Mouse (Mus musculus) kidney, postnatal 0 days (tissue): ENCODE results near the gene Hey2. TPM values are rescaled to one million over a fixed set of nuclear protein-coding genes. Genes with fewer than 3 reads are reported as not detected.

Experiments
- ATAC-seq: fragments of 200-750 bp; cut with Nextera tagmentation; replicated peaks from 2 replicates; pipeline ENCODE4 v1.8.0; 2017; ENCODE audit warnings: low read depth, moderate number of reproducible peaks, moderate TSS enrichment, moderate library complexity; ENCODE audit not compliant: low FRiP score
- DNase-seq: peaks from one replicate; pipeline ENCODE4 v3.0.0-alpha.2; 2016; ENCODE audit warnings: low spot score
- H3K27ac ChIP-seq: fragments of 300-500 bp; sonication (generic); 2 replicates; pipeline ENCODE4 v1.5.1; 2014; ENCODE audit warnings: mild to moderate bottlenecking
- H3K27me3 ChIP-seq: fragments of 300-500 bp; sonication (generic); 2 replicates; pipeline ENCODE4 v1.6.1; 2014; ENCODE audit warnings: low read length, mixed read lengths; ENCODE audit not compliant: insufficient read depth
- H3K36me3 ChIP-seq: fragments of 300-500 bp; sonication (generic); 2 replicates; pipeline ENCODE4 v1.6.1; 2014; ENCODE audit warnings: low read length, mixed read lengths; ENCODE audit not compliant: insufficient read depth
- H3K4me1 ChIP-seq: fragments of 300-500 bp; sonication (generic); replicated peaks from 2 replicates; pipeline ENCODE4 v1.6.1; 2014; ENCODE audit warnings: antibody characterized with exemption, low read length, mixed read lengths; ENCODE audit not compliant: insufficient read depth
- H3K4me2 ChIP-seq: fragments of 300-500 bp; sonication (generic); 2 replicates; pipeline ENCODE4 v1.6.1; 2014; ENCODE audit warnings: mild to moderate bottlenecking, low read length, moderate library complexity, mixed read lengths
- H3K4me3 ChIP-seq: fragments of 300-500 bp; sonication (generic); replicated peaks from 2 replicates; pipeline ENCODE4 v1.5.1; 2014; ENCODE audit warnings: low read depth, low read length
- H3K9ac ChIP-seq: fragments of 300-500 bp; sonication (generic); 2 replicates; pipeline ENCODE4 v1.6.1; 2014; ENCODE audit warnings: low read depth, low read length
- H3K9me3 ChIP-seq: fragments of 300-500 bp; sonication (generic); replicated peaks from 2 replicates; pipeline ENCODE4 v1.6.1; 2016; ENCODE audit warnings: low read length, inconsistent platforms, mixed read lengths
- CTCF ChIP-seq: IDR thresholded peaks from 2 replicates; pipeline ENCODE4 v1.5.1; 2016; ENCODE audit warnings: antibody characterized with exemption, low read depth, mild to moderate bottlenecking, moderate library complexity
- WGBS: fragments of 180-500 bp; shearing (Covaris S2); extraction: QIAGEN DNeasy Blood & Tissue Kit; methylation state at CpG from one replicate; pipeline ENCODE4 v1.1.7; 2014; 5-methylcytosine and 5-hydroxymethylcytosine counted together
- polyA plus RNA-seq: library from polyadenylated mRNA; unstranded; fragments of >200 nt; fragmentation: Nextera tagmentation; extraction: Ambion mirVana; gene quantifications from 2 replicates; pipeline ENCODE4 v1.2.1, GENCODE M21; 2015

Hey2 gene
- polyA plus RNA-seq, 1 experiment from 2014 or later = 3.5 TPM

GRCm38 (mm10) chr10:30796469-30797261 is 45.9 kb downstream of the Hey2 start:
- Histone ChIP-seq H3K4me2 (no peak overlapping the region), H3K36me3 (no peaks in the 10 kb centered on the region), H3K9me3 (no peaks in the 10 kb centered on the region), H3K27me3 (no peaks in the 10 kb centered on the region), H3K4me3 (no peak overlapping the region), H3K4me1 (no peaks in the 10 kb centered on the region), H3K27ac (no peak overlapping the region), H3K9ac (no peak overlapping the region)
- WGBS = 85% methylated on average over 5 of the region's 5 CpGs
- DNase-seq (no peak), ATAC-seq (no peak)
- no peak for TF ChIP-seq CTCF

- 80% methylated on average over 3 of the region's 3 CpGs for WGBS
- Histone ChIP-seq H3K27me3 (no peaks in the 10 kb centered on the region), H3K9ac (no peak overlapping the region), H3K4me2 (no peak overlapping the region), H3K9me3 (no peaks in the 10 kb centered on the region), H3K4me3 (no peak overlapping the region), H3K36me3 (no peaks in the 10 kb centered on the region), H3K4me1 (no peaks in the 10 kb centered on the region), H3K27ac (no peak overlapping the region)
- no peak for DNase-seq
- ATAC-seq = peak; percentile 68; the same call in 1 of the 2 replicates
- TF ChIP-seq CTCF = no peak
Measured at GRCm38 (mm10) chr10:30791016-30791415, 51.6 kb downstream of the Hey2 start.

DNA sequence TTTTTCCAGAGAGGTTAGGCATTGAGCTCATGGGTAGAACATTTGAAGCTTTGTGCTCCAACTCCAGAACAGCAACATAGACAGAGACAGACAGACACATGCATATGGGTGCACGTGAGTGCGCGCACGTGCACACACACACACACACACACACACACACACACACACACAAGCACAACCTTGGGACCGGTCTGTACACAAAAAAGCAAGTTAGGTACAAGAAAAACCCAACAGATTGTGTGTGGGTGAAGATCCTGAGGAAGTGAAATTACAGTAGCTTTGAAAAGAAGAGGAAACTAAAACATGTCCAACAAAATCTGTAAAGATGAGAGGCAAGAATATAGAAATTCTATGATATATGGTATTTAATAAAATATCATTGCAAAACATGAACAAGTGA is 53.1 kb downstream of the Hey2 start:
- no peaks in the 10 kb centered on the region for H3K9me3 ChIP-seq
- no peaks in the 10 kb centered on the region for H3K27me3 ChIP-seq
- no peak overlapping the region for H3K9ac ChIP-seq
- DNase-seq (no peak), ATAC-seq (no peak)
- H3K4me1 ChIP-seq = no peaks in the 10 kb centered on the region
- H3K4me3 ChIP-seq = no peak overlapping the region
- WGBS = 97% methylated on average over 5 of the region's 5 CpGs
- H3K4me2 ChIP-seq = no peak overlapping the region
- H3K27ac ChIP-seq = no peak overlapping the region
- no peaks in the 10 kb centered on the region for H3K36me3 ChIP-seq
- TF ChIP-seq CTCF = no peak

DNA sequence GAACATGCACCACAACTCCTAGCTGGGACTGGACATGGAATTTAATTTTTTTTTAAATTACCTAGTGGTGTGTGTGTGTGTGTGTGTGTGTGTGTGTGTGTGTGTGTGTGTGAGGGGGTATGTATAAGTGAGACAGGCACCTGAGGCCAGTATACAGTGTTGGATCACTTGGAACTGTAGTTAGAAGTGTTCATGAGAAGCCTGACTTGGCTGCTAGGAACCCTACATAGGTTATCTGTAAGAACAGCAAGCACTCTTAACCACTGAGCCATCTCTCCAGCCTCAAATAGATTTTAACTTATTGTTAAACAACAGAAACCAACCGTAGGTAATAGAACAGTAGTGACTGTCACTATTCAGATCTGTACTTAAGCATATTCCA is 54.3 kb downstream of the Hey2 start:
- no peaks in the 10 kb centered on the region for H3K36me3 ChIP-seq

DNA sequence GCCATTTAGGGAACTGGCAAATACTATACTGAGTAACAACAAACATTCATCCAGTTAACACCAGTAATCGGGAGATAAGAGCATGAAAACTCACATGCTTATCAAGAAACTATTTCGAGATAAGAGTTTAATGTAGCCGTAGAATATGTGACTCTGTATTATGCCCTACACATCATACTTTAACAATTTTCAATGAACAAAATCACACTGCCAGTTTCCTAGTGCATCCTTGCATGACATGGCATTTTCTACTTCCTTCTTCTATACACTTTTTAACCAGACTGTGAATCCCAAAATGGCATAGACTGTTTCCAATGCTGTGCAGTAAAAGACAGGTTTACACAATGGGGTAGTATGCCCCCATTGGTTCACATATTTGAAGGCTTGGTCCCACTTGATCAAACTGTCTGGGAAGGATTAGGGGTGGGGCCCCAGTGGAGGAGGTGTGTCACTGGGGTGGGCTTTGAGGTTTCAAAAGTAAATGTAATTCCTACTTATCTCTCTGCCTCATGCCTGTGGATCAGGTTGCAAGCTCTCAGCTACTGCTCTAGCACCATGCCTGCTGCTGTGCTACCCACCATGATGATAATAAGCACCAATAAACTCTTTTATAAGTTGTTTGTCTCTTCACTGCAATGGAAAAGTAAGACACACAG is 54.8 kb downstream of the Hey2 start:
- ATAC-seq (0 out of 2 replicates have a peak, but pooled peaks have one; percentile 29), DNase-seq (no peak)
- TF ChIP-seq CTCF = no peak
- no peaks in the 10 kb centered on the region for H3K36me3 ChIP-seq
- no peak overlapping the region for H3K4me2 ChIP-seq
- H3K4me1 ChIP-seq = no peaks in the 10 kb centered on the region
- no peaks in the 10 kb centered on the region for H3K27me3 ChIP-seq
- no peak overlapping the region for H3K27ac ChIP-seq
- H3K9ac ChIP-seq = no peak overlapping the region
- no peaks in the 10 kb centered on the region for H3K9me3 ChIP-seq
- WGBS = 86% methylated on average over 3 of the region's 3 CpGs
- H3K4me3 ChIP-seq = no peak overlapping the region

More for the DNA sequence above, 54.3 kb downstream of the Hey2 start:
- H3K4me3 ChIP-seq = no peak overlapping the region
- H3K4me2 ChIP-seq = no peak overlapping the region
- ATAC-seq (no peak), DNase-seq (no peak)
- TF ChIP-seq CTCF = no peak
- no peak overlapping the region for H3K9ac ChIP-seq
- WGBS = 100% methylated on average over 1 of the region's 1 CpGs
- H3K4me1 ChIP-seq = no peaks in the 10 kb centered on the region
- no peaks in the 10 kb centered on the region for H3K9me3 ChIP-seq
- H3K27ac ChIP-seq = no peak overlapping the region
- no peaks in the 10 kb centered on the region for H3K27me3 ChIP-seq

- no peak overlapping the region for H3K4me2 ChIP-seq
- H3K4me1 ChIP-seq = no peaks in the 10 kb centered on the region
- H3K9me3 ChIP-seq = no peaks in the 10 kb centered on the region
- H3K27ac ChIP-seq = no peak overlapping the region
- no peak for TF ChIP-seq CTCF
- DNase-seq = no peak
- no peaks in the 10 kb centered on the region for H3K27me3 ChIP-seq
- H3K4me3 ChIP-seq = no peak overlapping the region
- H3K9ac ChIP-seq = no peak overlapping the region
- H3K36me3 ChIP-seq = no peaks in the 10 kb centered on the region
- ATAC-seq = no peak
- WGBS = 66% methylated on average over 5 of the region's 5 CpGs
Measured at GRCm38 (mm10) chr10:30786103-30786754, 56.4 kb downstream of the Hey2 start.

Other genes with a start within 250 kb of the Hey2 start
- gene Trmt11, start 242.1 kb downstream of the Hey2 start, polyA plus RNA-seq = 23.5 and 24.3 TPM in 2 replicates
- gene Hint3, start 213.2 kb downstream of the Hey2 start, polyA plus RNA-seq = 42.1 and 45.3 TPM in 2 replicates
- 19.6 and 21.9 TPM in 2 replicates for gene Ncoa7, start 39.5 kb downstream of the Hey2 start, polyA plus RNA-seq